Mouse (Mus musculus) C2C12 (cell line): ENCODE data around the gene Tbxas1.

Experiments
- CTCF ChIP-seq: IDR thresholded peaks from one replicate; pipeline ENCODE4 v1.5.1; 2011; ENCODE audit not compliant: control insufficient read depth, insufficient read depth, insufficient read length
- USF1 ChIP-seq: IDR thresholded peaks from one replicate; pipeline ENCODE4 v1.6.1; 2011; ENCODE audit warnings: low read depth, mild to moderate bottlenecking, control low read depth, moderate library complexity

DNA sequence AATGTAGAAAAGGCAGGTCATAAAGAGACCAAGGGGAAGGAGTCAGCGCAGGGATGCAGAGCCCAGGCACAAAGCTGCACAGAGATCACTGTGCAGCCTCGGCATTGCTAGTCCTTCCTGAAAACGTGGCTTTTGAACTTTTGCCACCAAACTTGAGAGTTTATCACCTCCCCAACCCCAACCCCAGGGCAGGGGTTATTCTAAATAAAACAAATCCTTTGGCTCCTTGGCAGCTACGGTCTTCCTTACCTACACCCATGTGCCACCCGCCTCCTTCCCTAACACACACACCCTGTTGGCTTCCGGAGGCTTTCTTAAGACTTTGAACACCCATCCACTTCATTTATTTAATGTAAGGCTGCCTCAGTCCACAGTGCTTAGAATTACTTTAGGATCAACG lies 127.9 kb downstream of the Tbxas1 start:
- TF ChIP-seq CTCF, result no peak
- no peak for TF ChIP-seq USF1
